Mouse (Mus musculus): ENCODE measurements around the gene Dbil5. TPM values are rescaled to one million over a fixed set of nuclear protein-coding genes. Genes with fewer than 3 reads are reported as not detected.

The Dbil5 gene
- total and polyA plus RNA-seq, 3 experiments = 0.43 to 1.2 TPM; not detected in 1

DNA sequence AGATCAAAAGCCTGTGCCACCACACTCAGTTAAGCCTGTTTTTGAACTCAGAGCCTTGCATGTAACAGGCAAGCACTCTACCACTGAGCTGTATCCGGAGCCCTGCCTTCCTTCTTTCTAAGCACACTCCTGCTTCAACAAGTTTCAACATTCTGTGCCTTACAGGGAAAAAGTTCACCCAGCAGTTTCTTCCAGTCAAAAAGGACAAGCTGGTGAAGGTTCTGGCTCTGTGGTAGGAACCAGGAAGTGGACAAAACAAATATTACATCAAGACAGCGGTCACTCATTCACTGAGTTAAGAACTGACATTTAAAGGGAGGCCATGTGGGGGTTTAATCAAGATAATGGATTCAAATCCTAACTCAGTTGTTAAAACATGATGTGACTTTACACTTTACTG, 2.4 kb upstream of the Dbil5 start:
- H3K79me2 ChIP-seq (replicated peaks; ENCODE audit: control insufficient read depth, insufficient read depth, low read length) = no peaks in the 10 kb centered on the region
- no peaks in the 10 kb centered on the region; the same call in none of the 2 replicates for H3K4me1 ChIP-seq (ENCODE audit: control insufficient read depth, insufficient read depth, low read length)
- H3K27me3 ChIP-seq (ENCODE audit: control insufficient read depth, insufficient read depth, low read length) = no peaks in the 10 kb centered on the region
- no peak overlapping the region for H3K9ac ChIP-seq (ENCODE audit: low read depth, low read length)
- H3K36me3 ChIP-seq (ENCODE audit: control insufficient read depth, insufficient read depth, low read length) = no peaks in the 10 kb centered on the region
- DNase-seq = no peak
- 84% methylated on average over 2 of the region's 2 CpGs for WGBS
- intact Hi-C loops (cut with DNase I) = loop anchor here (5.0 kb wide), 1 partner anchor 133 kb away; no protein-coding TSS in a partner anchor
- H3K4me3 ChIP-seq = no peak overlapping the region
- TF ChIP-seq EP300 (IDR thresholded peaks at IDR 0.05; ENCODE audit: insufficient read depth, low read depth, low read length) = no peak
- no peak for TF ChIP-seq CTCF (IDR thresholded peaks at IDR 0.05)
- no peak for TF ChIP-seq POLR2A (IDR thresholded peaks at IDR 0.05; ENCODE audit: insufficient read depth, low read depth, low read length)
- H3K27ac ChIP-seq = no peak overlapping the region

DNA sequence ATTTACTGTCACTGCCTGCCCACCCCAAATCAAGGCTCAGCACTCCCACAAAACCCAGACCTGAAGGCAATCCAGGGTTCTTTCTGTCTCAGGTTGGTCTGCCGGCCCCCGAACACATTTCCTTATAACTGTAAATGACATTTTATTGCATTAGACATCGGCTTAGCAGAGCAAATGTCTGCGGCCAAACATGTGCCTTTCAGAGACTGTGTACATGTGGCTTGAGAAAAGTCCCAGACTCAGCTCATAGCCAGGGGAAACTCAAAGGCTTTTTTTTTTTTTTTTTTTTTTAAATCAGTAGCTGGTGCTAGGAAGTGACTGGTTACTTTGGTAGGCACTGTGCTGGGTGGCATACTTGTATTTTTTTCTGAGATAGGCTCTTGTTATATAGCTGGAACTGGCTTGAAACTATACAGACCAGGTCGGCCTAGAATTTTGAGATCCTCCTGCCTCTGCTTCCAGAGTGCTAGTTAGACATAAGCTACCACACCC, 1.3 kb upstream of the Dbil5 start:
- TF ChIP-seq POLR2A (IDR thresholded peaks at IDR 0.05; ENCODE audit: insufficient read depth, low read depth, low read length) = no peak
- no peak for TF ChIP-seq CTCF (IDR thresholded peaks at IDR 0.05)
- no peaks in the 10 kb centered on the region for H3K79me2 ChIP-seq (replicated peaks; ENCODE audit: control insufficient read depth, insufficient read depth, low read length)
- no peaks in the 10 kb centered on the region; the same call in none of the 2 replicates for H3K4me1 ChIP-seq (ENCODE audit: control insufficient read depth, insufficient read depth, low read length)
- no peaks in the 10 kb centered on the region for H3K27me3 ChIP-seq (ENCODE audit: control insufficient read depth, insufficient read depth, low read length)
- 97% methylated on average over 5 of the region's 5 CpGs for WGBS
- DNase-seq = no peak
- H3K4me3 ChIP-seq = no peak overlapping the region
- intact Hi-C loops (cut with DNase I) = loop anchor here (2.0 to 5.0 kb wide), 2 partner anchors 13 to 134 kb away; no protein-coding TSS in a partner anchor
- no peaks in the 10 kb centered on the region for H3K36me3 ChIP-seq (ENCODE audit: control insufficient read depth, insufficient read depth, low read length)
- H3K9ac ChIP-seq (ENCODE audit: low read depth, low read length) = no peak overlapping the region
- peak overlapping the region; percentile 29 for H3K27ac ChIP-seq

DNA sequence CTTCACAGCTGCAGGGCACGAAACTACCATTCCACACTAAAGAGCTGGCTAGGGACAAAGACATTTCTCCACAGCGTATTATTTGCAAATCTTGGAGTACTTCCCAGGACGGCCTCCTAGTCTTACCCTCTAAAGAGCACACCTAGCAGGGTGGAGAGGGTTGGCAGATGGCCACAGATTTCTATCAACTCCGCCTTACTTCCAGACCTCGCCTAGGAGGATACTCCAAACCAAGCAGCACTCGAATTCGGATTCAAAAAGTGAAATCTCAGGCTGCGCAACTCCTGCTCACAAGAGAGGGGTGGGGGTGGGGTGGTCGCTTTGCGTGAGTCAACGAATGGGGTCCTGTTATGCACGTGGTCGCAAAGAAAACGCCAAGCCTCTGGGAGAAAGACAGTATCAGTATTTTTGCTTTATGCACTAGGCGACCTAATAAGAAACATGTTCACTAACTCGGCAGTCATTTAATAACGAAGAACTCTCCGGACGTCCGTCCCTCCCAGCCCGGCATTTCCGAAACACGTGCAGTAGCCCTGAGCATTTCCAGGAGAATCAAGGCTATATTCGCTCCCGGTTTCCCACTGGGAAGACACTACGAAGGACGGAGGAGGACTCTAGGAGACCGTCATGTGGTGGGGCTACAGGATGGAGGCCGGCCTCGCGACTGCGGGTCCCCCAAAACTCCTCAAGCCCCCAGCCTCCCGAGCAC, 573 bp upstream of the Dbil5 start:
- WGBS = 2% methylated on average over 33 of the region's 33 CpGs
- DNase-seq = peak; percentile 38 to 53
- Histone ChIP-seq H3K4me1 (ENCODE audit: control insufficient read depth, insufficient read depth, low read length) (no peaks in the 10 kb centered on the region; the same call in none of the 2 replicates), H3K4me3 (peak overlapping the region; percentile 93), H3K27ac (peak overlapping the region; percentile 92), H3K27me3 (ENCODE audit: control insufficient read depth, insufficient read depth, low read length) (no peaks in the 10 kb centered on the region), H3K9ac (ENCODE audit: low read depth, low read length) (peak overlapping the region; percentile 76), H3K79me2 (replicated peaks; ENCODE audit: control insufficient read depth, insufficient read depth, low read length) (no peaks in the 10 kb centered on the region), H3K36me3 (ENCODE audit: control insufficient read depth, insufficient read depth, low read length) (no peaks in the 10 kb centered on the region)
- intact Hi-C loops (cut with DNase I) = loop anchor here (1.0 to 5.0 kb wide), 3 partner anchors 14 to 135 kb away; partner anchors contain the start of genes Fam57a and Vps53
- no peak for TF ChIP-seq CTCF (IDR thresholded peaks at IDR 0.05)
- 0 out of 2 replicates have a peak, but pooled peaks have one; percentile 4 for TF ChIP-seq EP300 (IDR thresholded peaks at IDR 0.05; ENCODE audit: insufficient read depth, low read depth, low read length)

DNA sequence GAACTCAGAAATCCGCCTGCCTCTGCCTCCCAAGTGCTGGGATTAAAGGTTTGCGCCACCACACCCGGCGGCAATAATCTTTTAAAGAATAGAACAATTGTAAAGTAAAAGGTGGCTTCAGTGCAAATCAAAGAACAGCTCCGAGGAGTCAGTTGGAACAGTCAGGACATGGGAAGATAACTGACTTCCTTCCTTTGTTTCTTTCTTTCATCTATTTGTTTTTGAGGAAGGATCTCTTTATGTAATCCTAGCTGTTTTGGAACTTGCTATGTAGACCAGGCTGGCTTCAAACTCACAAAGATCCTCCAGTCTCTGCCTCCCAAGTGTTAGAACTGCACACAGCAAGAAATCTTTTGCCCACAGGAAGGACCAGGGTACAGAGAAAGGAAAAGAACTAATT, 7.2 kb downstream of the Dbil5 start:
- H3K4me3 ChIP-seq = no peak overlapping the region
- TF ChIP-seq CTCF (IDR thresholded peaks at IDR 0.05) = no peak
- TF ChIP-seq EP300 (IDR thresholded peaks at IDR 0.05; ENCODE audit: insufficient read depth, low read depth, low read length) = no peak
- TF ChIP-seq POLR2A (IDR thresholded peaks at IDR 0.05; ENCODE audit: insufficient read depth, low read depth, low read length) = no peak
- no peaks in the 10 kb centered on the region for H3K4me1 ChIP-seq (ENCODE audit: control insufficient read depth, insufficient read depth, low read length)
- no peak overlapping the region for H3K27ac ChIP-seq
- H3K27me3 ChIP-seq (ENCODE audit: control insufficient read depth, insufficient read depth, low read length) = no peaks in the 10 kb centered on the region
- no peaks in the 10 kb centered on the region for H3K36me3 ChIP-seq (ENCODE audit: control insufficient read depth, insufficient read depth, low read length)
- H3K79me2 ChIP-seq (replicated peaks; ENCODE audit: control insufficient read depth, insufficient read depth, low read length) = no peaks in the 10 kb centered on the region
- intact Hi-C loops (cut with DNase I) = no loop called here
- H3K9ac ChIP-seq (ENCODE audit: low read depth, low read length) = no peak overlapping the region
- no peak for DNase-seq
- 79% methylated on average over 5 of the region's 5 CpGs for whole genome bisulfite sequencing

DNA sequence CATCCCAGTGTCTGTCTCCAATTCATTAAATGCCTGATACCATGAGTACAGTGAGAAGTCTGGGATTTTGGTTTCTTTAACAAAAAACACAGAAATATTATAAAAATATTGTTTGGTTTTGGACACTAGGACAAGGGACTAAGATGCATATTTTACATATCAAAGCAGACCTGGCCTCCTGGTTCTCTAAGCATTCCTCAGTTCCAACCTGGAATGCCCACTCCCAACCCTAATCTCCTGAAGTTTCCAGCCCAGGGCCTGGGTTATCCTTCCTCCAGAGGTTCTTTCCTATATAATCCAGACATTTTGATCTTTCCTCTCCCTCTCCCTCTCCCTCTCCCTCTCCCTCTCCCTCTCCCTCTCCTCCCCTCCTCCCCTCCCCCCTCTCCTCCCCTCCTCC, 7.6 kb downstream of the Dbil5 start:
- H3K4me3 ChIP-seq = no peak overlapping the region
- TF ChIP-seq CTCF (IDR thresholded peaks at IDR 0.05) (no peak), POLR2A (IDR thresholded peaks at IDR 0.05; ENCODE audit: insufficient read depth, low read depth, low read length) (no peak), EP300 (IDR thresholded peaks at IDR 0.05; ENCODE audit: insufficient read depth, low read depth, low read length) (no peak)
- intact Hi-C loops (cut with DNase I) = no loop called here

DNA sequence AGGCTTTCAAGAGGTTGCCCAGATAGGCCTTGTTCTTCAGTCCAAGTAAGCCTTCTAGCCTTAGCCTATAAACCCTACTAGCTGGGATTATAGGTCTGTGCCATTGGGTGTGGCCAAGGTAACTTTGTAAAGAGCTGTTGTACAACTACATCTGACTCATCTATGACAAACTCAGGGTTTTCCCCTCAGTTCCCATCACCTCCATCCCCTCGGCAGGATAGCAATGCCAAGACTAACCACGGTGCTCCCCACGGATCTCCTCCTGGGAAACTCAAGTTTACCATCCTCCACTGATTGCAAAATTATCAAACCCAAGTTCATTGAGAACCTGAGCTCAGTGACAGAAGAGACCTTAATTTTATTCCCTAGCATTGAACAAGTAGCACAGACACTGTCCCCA, 18.7 kb downstream of the Dbil5 start:
- H3K79me2 ChIP-seq (replicated peaks; ENCODE audit: control insufficient read depth, insufficient read depth, low read length) = no peaks in the 10 kb centered on the region
- H3K27me3 ChIP-seq (ENCODE audit: control insufficient read depth, insufficient read depth, low read length) = no peaks in the 10 kb centered on the region
- intact Hi-C loops (cut with DNase I) = no loop called here
- no peak overlapping the region for H3K4me3 ChIP-seq
- H3K4me1 ChIP-seq (ENCODE audit: control insufficient read depth, insufficient read depth, low read length) = 0 out of 2 replicates have a peak, but pooled peaks cover 1% of the 10 kb centered on the region
- H3K27ac ChIP-seq = no peak overlapping the region
- H3K36me3 ChIP-seq (ENCODE audit: control insufficient read depth, insufficient read depth, low read length) = no peaks in the 10 kb centered on the region
- WGBS = 87% methylated on average over 3 of the region's 3 CpGs
- no peak for TF ChIP-seq EP300 (IDR thresholded peaks at IDR 0.05; ENCODE audit: insufficient read depth, low read depth, low read length)
- no peak for TF ChIP-seq CTCF (IDR thresholded peaks at IDR 0.05)
- TF ChIP-seq POLR2A (IDR thresholded peaks at IDR 0.05; ENCODE audit: insufficient read depth, low read depth, low read length) = no peak
- DNase-seq = no peak
- no peak overlapping the region for H3K9ac ChIP-seq (ENCODE audit: low read depth, low read length)

More for the DNA sequence above, 7.6 kb downstream of the Dbil5 start:
- H3K27ac ChIP-seq = no peak overlapping the region
- no peaks in the 10 kb centered on the region for H3K27me3 ChIP-seq (ENCODE audit: control insufficient read depth, insufficient read depth, low read length)
- H3K9ac ChIP-seq (ENCODE audit: low read depth, low read length) = no peak overlapping the region
- no peaks in the 10 kb centered on the region for H3K79me2 ChIP-seq (replicated peaks; ENCODE audit: control insufficient read depth, insufficient read depth, low read length)
- H3K36me3 ChIP-seq (ENCODE audit: control insufficient read depth, insufficient read depth, low read length) = no peaks in the 10 kb centered on the region
- no peaks in the 10 kb centered on the region for H3K4me1 ChIP-seq (ENCODE audit: control insufficient read depth, insufficient read depth, low read length)
- no peak for DNase-seq
